Mouse (Mus musculus) heart, postnatal 0 days (tissue): ENCODE data around the gene Polr1a.

ENCODE experiments used
- CTCF ChIP-seq: IDR thresholded peaks from 2 replicates; pipeline ENCODE4 v1.5.1; 2016; ENCODE audit warnings: antibody characterized with exemption, control low read depth, low read depth
- EP300 ChIP-seq: IDR thresholded peaks from 2 replicates; pipeline ENCODE4 v1.6.1; 2016; ENCODE audit warnings: antibody characterized with exemption, low read depth

DNA sequence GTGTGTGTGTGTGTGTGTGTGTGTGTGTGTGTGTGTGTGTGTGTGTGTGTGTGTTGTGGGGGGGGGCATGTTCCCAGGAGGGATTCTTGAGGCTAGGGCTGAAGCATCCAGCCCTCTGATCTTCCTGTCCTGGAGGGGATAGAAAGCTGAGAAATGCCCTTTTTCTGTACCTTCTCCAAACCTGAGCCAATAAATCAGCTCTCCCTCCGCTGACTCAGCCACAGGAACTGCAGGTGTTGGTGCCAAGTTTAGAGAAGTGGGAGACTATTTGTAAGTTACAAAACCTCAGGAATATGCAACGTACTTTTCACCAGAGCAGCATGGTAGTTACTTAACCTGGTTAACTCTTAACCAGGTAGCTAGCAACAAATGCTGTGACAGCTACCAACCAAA is 83.1 kb downstream of the Polr1a start:
- TF ChIP-seq CTCF (no peak), EP300 (no peak)
